Mouse (Mus musculus) ES-E14 (cell line): ENCODE results near the gene Syndig1.

Source experiments
- CHD2 ChIP-seq: IDR thresholded peaks from 2 replicates; pipeline ENCODE4 v1.6.1; 2014; ENCODE audit warnings: mild to moderate bottlenecking, low read depth, low read length, inconsistent platforms
- MAFK ChIP-seq: IDR thresholded peaks from 2 replicates; pipeline ENCODE4 v1.6.1; 2014; ENCODE audit warnings: mild to moderate bottlenecking, low read depth, low read length, inconsistent platforms; ENCODE audit not compliant: insufficient read depth
- ZNF384 ChIP-seq: IDR thresholded peaks from 2 replicates; pipeline ENCODE4 v1.6.1; 2012; ENCODE audit warnings: low read depth, low read length, inconsistent platforms

DNA sequence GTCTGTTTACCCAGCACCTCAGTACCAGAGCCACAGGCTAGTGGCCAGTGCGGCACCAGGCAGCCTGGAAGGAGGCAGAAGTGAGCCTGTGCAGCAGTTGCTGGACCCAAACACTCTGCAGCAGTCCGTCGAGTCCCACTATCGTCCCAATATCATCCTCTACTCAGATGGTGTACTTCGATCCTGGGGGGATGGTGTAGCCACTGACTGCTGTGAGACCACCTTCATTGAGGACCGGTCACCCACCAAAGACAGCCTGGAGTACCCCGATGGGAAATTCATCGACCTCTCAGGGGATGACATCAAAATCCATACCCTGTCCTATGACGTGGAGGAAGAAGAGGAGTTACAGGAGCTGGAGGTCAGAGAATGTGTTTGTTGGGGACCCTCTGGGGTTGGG, 70.6 kb downstream of the Syndig1 start:
- TF ChIP-seq MAFK (no peak), ZNF384 (no peak), CHD2 (no peak)
